Mouse (Mus musculus) kidney, adult 18-20 months (tissue): ENCODE data around the gene Tpcn2.

Experiments used
- DNase-seq: peaks from one replicate; pipeline ENCODE4 v3.0.0; 2021

The Tpcn2 gene

DNA sequence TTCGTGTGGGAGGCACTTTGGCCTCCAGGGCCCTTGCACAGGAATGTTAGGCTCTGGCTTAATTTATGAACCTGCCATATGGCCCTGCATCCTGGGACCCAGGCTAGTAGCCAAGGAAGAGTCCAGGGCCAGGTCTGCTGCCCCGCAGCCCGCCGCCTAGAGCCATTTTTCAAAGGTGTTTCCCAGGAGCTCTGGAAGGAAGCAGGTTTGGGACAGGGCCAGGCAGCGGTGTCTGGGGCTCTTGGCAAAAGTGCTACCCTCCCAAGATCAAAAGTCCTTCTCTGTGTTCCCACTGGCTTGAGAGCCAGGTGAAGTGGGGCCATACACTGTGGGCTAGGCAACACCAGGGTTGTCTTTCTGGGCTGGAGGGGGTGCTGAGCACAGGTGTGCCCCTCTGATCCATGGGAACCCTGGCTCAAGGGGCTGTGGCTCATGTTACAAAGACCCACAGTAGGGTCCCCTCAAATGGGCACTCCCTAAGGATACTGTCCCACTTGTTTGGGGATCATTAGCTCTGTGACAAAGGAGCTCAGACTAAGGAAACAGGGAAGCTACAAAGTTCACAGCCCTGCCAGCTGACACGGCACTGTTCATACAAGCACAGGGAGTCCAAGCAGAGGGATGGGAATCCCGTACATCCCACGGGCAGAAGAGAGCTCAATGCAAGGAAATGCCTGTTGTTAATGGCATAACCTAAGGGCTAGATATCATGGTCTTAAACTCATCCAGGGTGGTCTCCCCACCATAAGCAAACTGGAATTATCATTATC, 43.9 kb downstream of the Tpcn2 start:
- peak; percentile 70 for DNase-seq

DNA sequence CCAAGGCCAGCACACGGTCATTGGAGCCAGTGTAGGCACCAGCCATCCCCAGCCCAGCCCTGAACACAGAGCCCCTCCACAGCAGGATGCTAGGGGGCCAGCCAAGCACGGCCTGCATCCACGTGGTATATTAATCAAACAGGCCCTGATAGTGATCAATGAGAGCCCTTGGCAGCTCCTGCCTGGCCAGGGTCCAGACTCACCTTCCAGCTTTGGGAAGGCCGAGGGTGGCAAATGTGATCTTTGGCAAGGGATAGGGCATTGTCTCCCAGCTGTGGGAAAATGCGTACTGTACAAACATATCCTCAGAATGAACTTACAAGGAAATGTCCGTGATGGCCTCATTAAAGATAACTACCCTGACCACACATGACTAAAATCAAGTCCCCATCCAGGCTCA, 44.7 kb downstream of the Tpcn2 start:
- peak; percentile 58 for DNase-seq

DNA sequence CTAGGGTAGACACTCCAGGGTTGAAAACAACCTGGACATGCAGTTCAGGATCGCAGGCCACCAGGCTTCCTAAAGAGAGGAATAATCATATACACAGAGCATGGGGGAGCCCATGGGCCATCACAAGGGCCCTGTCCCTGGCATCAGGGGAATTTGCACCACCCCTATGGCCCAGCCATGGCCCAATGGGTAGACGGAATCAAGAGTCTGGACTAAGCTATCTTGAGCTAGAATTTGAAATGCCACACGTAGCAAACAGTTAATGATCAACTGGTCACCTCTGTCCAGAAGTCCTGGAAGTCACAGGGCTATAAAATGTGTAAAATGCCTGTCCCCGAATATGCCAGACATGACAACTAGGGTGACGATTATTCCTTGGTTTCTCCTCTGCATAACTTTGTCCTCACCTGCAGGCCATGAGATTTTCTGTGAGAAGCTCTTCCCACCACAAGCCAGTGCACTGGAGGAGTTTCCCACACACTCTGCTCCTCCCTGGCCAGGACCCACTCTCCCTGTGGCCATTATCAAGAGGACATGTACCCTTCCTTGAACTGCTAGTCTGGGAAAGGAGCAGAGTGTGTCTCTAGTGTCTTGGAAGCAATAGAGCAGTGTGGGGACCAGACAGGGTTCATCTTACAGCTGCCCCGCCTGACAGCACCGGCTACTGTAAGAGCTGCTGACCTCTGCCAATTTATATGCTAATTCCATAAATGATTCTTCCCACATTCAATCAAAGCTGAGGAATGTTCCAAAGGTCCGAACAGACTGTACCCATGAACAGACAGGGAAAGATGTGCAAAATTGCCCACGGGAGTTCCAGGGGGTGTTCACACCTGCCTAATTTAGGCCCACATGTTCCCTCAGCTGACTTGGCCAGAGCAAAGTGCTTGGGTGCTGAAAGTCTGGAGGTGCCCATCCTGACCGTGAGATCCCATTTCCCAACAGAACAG, 48.7 kb downstream of the Tpcn2 start:
- DNase-seq = peak; percentile 80

DNA sequence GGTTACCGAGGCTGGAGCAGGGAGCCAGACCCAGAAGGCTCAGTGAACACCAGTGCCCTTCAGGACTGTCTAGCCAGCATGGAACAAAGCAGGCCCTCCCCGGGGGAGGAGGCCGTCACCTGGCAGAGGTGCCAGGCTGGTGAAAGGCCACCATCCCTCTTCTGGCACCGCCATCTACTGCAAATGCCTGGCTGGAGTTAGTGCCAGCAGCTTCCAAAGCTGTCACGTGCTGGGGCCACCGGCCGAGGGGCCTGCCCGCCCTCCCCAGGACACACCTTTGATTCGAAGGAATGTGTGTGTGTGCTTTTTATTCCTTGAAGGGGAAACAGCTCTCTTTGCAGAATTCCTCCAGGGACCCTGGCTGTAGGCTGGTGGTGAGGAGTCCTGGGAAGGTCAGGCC, 52.2 kb downstream of the Tpcn2 start:
- DNase-seq = peak; percentile 91

DNA sequence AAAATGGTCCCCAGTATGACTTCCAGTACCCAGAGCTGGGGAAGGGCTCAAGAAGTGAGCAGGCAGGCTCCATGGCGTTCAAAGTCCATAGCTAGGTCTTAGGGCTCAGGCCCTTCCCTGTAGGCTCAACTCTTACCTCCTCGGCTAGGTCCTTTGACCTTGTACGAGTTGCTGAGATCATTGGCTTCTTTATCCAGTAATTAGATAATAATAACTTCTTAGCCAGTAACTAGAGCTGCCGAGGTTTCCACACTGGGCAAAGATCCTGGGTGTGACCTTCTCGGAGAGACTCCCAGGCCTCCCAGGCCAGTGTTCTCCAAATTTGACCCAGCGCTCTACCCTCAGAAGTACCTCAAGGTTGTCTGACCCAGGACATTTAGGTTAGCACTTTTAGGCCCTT, 57.2 kb downstream of the Tpcn2 start:
- DNase-seq = no peak

DNA sequence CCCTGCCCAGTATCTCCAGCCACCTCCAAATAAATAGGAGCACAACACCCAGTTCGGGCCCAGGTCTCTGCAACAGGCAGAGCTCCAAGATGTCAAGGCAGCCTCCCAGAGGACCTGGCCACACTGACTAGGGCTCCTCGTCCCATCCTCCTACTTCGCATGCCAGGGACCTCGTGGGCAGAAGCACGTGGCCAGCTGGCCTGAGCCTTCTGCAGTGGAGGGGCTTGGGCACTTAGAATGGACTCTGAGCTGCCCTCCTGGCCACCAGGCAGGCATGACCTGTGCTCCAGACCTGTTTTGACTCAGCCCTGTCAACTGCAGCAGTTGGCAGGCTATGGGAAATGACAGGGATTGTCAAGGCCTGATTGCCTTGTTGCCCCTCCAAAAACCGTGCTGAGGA, 58.2 kb downstream of the Tpcn2 start:
- peak; percentile 69 for DNase-seq

DNA sequence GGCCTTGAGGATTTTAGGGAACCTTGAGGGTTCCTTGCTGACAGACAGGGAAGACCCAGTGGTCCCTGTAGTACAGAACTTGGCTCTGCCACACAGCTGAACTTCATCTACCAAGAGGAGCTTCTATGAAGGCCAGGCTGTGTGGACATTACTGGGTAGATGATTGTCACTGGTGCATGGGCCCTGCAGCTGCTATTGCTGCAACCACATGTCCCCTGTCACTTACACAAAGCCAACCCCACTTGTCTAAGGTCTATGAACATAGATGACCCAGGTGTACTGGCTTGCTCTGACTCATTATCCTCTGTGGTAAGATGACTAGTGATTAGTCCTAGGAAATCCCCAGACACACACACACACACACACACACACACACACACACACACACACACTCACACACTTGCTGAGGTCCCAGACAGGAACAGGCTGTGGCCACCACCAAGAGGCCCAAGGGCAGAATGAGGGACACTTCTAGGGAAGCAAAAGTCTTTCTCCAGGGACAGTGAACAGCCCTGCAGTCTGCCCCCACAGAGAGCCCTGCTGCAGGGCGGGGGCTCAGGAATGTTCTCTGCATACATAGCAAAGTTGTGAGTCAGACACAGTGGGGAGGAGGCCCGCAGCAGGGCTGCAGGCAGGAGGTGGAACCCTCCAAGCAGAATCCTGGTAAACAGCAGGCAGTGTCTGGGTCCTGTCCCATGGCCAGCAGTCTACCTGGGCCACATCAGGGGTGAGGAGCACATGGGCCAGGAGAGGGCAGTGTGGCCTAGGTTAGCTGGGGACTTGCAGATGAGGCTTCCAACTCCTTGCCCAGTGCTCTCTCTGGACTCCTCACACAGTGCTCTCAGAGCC, 61.7 kb downstream of the Tpcn2 start:
- peak; percentile 67 for DNase-seq

DNA sequence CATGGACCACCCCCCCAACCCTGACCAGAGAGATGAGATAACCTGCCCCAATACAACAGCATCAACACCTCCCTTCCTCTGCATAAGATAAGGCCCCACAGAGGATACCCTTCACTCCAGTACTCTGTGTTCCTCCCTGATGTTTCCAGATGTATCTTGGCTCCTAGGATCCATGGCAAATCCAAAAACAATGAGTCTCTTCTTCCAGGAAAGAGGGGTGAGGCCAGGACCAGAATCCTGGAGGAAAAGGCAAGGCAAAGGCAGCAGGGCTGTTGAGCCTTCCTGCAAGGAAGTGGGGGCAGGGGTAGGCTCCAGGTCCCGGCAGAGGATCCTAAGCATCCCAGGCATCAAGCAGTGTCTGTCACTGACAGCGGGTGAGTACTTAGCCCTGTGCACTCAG, 62.5 kb downstream of the Tpcn2 start:
- DNase-seq = no peak

DNA sequence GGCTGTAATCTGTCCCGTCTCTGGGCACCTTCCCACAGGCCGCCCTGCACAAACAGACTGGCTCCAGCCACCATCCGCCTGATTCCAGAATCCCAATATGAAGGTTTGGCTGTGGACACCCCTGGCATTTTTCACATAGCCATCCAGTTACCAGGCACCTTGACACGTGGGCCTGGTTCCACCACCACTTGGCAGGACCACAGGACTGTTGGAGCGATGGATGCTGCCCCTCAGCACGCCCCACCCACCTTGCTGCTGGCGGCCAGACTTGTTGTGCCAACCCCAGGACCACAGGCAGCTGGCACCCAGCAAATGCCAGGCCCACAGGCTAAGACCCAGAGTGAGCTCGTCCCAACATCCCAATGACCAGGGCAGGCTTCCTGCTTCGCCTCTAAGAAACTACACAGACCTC, 64.4 kb downstream of the Tpcn2 start:
- DNase-seq = no peak

DNA sequence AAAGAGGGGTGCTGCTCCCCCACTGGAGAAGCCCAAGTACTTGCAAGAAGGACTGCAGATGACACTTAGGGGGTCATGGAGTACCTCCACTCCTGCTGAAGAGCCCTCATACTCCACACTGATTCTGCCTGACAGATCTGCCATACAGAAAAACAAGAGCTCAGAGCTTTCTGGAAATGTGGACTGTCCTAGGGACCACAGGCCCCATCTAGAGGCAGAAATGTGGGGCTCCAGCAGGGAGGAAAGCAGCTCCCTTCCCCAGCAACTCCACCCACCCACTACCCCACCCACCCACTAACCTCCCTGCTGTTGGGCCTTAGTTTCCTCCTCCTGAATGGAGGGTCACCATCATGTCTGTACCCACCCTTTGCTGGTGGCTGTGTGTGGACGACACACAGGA, 67.2 kb downstream of the Tpcn2 start:
- DNase-seq = no peak

DNA sequence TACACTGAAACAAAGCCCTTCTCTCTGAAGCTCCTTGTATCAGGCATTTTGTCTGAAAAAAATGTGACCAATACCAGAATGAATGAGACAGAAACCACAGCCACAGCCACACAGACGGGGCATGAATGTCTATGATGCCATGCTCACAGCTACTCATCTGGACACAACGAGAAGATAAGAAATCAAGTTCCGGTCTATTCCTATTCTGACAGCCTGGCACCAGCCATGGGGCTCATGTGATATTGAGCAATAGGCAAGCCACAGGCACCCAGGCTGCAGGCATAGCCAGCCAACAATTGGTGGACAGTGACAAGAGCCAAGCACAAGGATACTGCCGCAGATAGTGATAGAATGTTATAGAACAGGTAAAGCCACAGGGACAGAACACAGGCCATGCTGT, 68.3 kb downstream of the Tpcn2 start:
- no peak for DNase-seq

DNA sequence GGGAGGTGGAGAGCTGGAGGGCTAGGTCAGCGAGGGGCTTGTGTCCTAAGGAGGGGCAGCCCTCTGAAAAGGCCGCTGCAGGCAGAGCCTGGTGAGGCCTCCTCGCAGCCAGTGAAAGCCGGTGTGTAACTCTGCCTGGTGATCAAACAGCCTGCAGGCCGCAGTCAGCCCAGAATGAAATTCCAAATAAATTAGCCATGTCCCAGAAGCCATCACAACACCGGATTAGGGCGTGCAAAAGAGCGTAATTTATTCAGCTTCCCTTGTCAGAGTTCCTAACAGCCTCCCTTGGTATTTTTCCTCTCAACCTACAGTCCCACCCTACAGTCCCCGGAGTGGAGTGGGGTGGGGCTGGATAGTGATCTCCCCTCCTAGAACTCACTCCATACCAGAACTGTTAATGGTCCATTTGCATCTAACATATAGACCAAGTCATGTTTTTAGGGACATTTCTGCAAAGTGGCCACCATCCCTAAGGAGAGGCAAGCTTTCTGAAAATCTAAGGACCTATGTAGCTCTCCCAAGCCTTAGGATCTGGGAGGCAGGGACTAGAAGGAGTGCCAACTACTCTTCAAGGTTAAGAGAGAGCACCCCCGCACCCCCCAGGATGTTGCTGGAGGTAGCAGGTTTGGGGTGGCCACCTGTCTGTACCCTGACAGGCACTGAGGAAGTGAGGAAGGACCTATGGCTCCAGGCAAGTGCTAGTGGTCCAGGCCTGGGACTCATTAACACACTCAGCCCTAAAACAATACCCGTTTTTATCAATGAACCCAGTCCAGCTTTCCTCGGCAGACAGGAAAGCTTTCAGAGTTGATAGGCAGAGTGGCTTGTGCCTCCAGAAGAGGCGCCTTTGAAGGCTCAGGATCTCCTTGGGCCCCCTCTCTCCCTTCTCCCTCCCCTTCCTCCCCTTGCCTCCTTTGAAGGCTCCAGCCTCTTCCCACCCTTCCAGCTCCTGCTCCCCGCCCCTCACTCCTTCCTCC, 71.8 kb downstream of the Tpcn2 start:
- no peak for DNase-seq

DNA sequence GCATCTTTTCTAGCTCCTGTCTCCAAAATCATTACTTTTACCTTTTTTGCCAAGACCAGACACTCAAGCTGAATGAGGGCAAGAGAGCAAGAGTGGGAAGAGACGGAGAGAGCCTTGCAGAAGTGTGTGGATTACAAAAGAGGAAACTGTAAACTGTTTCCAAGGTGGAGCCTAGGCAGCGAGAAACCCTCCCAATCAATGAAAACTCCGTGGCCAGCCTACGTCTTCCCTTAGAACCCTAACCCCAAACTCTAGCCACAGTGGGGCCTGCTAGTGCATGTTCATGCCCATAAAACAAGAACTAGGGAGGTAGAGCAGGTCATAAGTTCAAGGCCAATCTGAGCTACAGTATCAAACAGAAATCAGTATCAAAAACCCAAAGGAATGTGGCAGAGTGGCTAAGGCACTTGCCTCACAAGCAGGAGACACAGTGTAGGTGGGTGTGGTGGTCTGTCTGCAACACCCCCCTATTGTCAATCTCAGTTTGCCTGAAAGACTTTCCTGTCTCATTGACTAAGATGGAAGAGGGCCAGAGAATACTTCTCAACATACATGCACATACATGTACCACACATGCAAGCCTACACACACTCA, 73.2 kb downstream of the Tpcn2 start:
- no peak for DNase-seq

DNA sequence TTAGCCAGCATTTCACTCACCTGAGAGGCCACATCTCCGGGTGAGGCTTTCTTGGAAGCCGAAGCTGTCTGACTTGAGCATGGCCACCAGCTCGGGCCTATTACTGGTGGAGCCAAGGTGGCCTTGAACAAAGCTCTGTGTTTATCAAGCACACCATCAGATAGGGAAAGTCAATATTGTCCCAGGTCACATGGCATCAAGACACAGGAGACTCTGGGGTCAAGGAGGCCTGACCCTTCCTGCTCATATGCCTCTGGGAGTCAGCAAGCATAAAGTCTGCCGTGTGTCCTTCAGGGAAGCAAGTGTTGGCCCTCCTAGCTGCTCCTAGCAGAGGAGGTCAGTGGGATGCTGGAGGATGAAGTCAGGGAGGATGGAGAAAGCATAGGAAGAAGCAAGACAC, 75.8 kb downstream of the Tpcn2 start, which contains the start of gene 1810010D01Rik:
1810010D01Rik (minus strand) TSS at position 114 of the 400 bp plus-strand sequence.
- DNase-seq = no peak

DNA sequence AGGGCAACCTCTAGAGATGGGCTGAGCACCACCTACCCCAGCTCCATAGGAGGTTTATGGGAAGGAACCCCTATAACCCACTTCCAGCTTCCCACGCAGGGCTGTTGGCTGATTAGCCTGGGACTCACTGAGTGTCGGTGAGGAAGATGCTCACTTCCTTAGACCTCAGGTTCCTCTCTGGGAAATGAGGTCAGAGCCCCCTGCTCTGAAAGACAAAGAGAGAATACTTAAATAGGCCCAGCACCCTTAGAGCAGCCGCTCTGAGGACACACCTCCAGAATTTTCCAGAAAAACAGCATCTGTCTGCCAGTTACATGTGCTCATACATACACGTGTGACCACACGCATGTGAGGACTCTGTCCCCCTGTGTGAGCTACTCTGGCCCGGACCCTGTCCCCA, 77.0 kb downstream of the Tpcn2 start:
- DNase-seq = no peak

DNA sequence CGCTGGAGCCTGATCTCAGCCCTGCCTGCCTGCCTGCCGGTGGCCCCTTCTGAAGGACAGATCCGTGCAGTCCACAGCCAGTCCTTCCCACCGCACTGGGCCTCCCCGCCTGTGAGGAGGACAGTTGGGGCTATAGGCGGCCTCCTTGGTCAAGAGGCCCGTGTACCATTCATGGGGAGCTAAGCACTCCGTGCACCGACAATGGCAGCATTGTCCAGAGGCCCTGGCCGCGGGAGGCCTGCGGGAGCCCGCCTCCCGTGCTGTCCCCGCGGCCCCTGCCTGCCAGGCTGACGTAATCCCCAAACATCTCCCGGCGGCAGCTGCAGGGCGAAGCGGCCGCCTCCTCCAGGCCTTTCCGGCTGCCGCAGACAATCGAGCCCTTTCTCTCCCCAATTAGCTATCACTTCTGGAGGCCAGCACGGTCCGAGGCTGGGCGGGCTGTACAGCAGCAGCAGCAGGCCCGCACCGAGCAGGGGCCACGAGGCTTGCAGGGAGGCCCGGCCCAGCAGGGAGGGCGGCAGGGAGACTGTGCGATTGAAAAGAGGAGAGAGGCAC, 77.7 kb downstream of the Tpcn2 start:
- DNase-seq = peak; percentile 61

DNA sequence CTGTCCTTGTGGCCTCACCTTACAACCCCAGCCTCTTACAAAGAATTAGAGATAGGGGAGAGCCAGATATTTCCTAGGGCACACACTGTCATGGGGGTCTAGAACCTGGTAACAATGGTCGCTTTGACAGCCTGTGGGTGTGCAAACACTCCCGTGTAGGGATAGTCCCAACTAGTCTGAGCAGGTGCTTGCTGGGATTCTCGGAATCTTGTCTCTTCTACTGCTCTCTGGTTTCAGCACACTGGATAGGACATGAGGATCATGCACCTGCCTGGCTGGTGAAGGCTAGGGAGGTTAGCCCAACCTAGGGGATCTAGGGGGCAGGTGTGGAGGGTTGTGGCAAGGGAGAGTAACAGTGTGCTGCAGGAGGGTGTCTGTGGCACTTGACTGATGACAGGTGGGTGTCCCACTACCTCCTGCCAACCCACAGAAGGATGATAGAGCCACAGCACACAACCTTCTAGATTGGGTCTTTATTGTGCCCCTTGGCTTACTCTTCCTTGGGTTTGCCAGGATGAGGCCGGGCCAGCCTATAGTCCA, 78.4 kb downstream of the Tpcn2 start:
- DNase-seq = no peak

DNA sequence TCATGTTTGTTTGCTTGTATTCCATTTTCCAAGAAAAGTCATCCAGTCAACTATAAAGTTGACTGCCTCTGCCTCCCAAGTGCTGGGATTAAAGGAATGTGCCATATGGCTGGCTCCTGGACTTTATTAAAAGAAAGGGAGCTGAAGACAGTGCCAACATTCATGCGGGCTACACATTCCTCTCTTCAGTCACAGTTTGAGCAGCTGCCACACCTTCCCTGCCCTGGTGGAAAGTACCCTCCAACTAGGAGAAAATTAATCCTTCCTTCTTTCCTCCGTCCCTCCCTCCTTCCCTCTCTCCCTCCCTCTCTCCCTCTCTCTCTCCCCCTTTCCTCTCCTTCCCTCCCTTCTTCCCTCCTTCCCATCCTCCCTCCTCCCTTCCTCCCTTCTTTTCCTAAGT, 84.1 kb downstream of the Tpcn2 start:
- DNase-seq = no peak

DNA sequence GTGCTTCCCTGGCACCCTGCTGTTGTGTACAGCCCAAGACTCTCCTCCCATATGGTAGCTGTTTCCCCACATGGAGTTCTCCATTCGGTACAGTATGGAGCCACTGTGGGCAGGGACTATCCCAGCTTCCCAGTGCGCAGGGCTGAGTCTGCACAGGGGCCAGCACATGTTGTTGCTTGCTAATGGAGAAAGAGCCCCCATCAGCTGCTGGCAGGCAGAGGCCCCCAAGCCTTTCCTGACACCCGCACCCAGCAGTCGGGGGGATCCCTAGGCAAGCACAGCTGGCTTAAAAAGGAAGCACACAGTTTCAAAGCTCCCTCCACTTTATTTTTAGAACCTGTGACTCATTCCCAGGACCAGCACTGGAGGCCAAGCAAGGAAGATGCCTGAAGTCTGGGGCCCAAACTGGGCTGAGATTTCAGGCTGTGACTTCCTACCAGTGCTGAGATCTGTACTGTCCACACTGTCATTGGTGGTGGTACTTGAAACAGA, 85.5 kb downstream of the Tpcn2 start:
- no peak for DNase-seq

DNA sequence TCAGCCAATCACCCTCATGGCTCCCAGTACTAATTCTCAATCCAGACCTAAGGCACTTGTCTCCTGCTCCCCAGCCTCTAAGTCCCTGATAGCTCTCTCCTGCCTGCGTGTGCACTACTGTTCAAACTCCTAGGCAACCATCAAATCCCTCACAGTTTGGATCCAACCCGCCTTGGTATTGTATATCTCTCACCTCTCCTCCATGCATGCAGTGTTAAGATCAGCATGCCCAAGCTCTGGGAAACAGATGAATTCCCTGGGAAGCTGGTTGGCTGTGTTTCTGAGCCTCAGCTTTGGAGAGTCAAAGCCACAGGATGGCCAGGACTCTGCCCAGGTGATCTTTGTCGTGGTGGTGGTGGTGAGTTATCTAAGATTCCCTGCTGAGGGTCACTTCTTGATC, 86.1 kb downstream of the Tpcn2 start:
- no peak for DNase-seq

DNA sequence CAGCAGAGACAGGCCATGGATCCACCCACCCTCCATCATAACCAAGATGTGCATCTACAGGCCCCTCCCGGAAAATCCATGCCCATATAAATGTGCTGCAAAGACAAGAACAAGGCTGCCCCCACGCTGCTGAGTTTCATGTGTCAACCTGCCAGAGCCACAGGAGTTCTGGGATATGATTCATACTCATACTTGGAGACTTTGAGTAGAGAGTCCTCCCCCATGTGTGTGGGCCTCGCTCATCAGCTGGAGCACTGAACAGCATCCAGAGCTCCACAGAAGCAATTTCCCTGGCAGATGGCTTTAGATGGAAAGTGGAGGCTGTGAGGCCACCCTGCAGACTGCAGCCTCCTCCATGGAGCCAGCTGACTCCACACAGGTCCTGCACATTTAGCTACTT, 86.8 kb downstream of the Tpcn2 start:
- DNase-seq = no peak
